Mouse (Mus musculus): ENCODE results near the gene Gimd1.

Gene Gimd1

GRCm38 (mm10) chr3:132629601-132630239 lies at the start of gene Gimd1:
Gene Gimd1, plus strand, starts transcription at chr3:132629820.
- DNase-seq: no peak

GRCm38 (mm10) chr3:132581198-132581597 lies 48.4 kb upstream of the Gimd1 start:
- DNase-seq: no peak

- no peak for DNase-seq
Measured at GRCm38 (mm10) chr3:132582339-132582738, 47.3 kb upstream of the Gimd1 start.

GRCm38 (mm10) chr3:132585122-132585972 lies 44.3 kb upstream of the Gimd1 start:
- DNase-seq: no peak

GRCm38 (mm10) chr3:132588146-132588545 lies 41.5 kb upstream of the Gimd1 start:
- DNase-seq: no peak

DNA sequence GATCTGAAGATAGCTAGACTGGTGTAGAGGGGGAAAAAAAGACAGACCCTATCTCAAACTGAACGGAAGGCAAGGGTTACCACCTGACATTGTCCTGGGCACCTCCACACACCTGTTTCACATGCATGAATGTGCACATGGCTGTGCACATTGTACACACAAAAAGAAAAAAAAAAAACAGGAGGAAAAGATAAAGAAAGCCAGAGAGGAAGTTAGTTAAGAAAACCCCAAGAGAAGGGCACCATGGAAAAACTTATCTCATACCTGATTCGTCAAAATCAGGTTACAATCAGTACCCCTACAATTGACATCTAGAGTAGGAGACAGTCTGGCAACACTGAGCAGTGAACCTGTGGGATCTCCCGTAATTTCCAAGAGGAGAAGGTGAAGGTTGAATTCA lies 39.6 kb upstream of the Gimd1 start:
- DNase-seq: no peak

DNA sequence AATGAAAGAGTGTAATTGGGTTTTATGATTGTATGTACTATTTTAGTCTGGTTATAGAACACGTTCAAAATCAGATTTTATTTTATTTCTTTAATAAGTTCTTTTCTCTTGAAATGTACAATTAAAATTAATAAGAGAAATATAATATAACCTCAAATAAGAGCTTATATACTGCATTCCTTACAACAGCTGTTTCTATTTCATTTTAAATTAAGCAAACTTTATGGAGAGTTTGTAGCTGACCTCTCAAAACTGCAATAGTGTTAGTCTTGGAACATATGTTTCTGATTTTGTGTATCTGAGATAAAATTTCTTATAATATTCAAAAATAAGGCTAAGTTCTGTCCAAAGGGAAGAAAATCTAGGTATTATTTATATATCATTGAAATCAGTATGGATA lies 39.0 kb upstream of the Gimd1 start:
- DNase-seq: no peak

DNA sequence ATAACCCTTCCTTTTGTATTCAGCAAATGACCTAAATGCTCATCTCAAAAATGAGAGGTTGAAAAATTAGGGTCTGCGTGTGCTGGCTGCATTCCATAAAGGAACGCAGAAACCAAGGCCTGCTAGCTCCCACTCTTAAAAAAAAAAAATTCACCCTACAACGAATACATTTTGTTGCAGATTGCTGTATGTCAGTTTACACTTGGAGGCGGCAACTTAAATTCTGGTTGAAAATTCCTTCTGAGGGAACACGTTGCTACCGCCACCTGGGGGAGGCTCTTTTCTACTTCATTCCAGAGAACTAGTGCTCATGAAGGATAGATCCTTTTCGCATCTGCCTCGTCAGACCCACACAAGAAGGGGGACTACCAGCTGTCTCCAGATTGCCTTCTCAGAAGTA lies 879 bp upstream of the Gimd1 start:
- DNase-seq: no peak

GRCm38 (mm10) chr3:132633261-132633660 lies 3.6 kb downstream of the Gimd1 start:
- no peak for DNase-seq

DNA sequence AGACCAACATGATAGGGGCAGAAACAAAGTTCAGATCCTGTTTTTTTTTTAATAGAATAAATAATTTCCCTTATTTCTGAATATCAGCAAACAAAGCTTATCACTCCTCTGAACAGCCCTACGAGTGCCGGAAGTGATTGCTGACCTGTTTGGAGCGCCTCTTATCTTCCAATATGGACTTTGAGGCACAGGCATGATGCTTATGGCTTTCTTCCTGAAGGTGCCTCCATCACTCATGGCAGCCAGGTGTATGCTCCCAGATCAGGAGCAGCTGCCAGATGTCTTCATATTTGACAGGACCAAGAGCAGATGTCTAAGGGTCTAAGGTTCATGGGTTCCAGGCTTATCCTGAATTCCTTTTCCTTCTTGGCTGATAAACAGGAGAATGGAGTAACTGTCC lies 7.5 kb downstream of the Gimd1 start:
- no peak for DNase-seq

DNA sequence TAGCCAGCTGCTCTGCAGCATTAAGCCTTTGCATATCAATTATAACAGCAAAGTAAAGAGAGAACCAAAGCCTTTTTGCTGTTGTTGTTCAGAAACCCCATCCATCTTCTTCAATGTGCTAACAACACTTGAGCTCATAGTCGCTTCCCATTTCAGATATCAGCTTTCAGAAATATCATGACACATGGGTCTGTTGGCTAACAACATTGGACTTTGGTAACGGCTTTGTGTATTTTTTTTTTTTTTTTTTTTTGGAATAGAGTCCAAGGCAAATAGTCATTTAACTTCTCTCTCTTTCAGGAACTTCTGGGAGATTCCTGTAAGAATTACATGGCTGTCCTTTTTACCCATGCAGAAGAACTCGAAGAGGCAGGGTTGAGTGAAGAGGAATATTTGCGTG lies 14.5 kb downstream of the Gimd1 start:
- DNase-seq: no peak

DNA sequence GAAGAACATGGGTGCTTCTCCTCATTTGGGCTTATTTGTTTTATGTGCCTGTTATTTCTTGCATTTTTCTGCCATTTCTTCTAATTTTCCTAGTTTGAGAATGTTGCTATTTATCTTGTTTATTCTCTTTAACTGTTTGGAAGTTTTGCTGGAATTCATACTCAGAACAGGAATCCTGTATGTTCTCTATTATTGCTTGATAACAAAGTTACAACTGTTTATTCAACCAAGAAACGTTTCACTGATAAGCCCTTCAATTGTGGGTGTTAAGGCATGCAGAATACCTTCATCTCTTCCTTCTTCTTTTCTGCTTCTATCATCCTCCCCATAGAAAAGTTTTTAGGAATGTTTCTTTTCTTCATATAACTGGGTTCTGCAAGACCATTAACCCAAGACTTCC lies 17.2 kb downstream of the Gimd1 start:
- no peak for DNase-seq

DNA sequence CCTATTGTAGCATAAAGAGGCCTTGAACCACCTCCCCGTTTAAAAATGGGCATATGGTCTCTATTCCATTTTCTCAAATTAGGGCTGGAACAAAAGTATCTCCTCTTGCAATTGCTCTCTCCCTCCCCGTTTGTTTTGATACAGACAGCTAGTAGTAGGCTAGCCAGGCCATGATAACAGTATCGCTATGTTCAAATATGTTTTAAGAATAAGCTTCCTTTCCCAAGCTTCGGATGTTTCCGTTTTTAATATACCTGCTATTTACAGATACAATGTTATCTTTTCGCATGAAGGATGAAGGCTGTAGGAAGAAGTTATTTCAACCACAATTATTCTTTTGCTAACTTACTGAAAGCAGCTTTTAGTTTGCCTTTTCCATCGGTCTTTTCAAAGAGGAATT lies 19.7 kb downstream of the Gimd1 start:
- DNase-seq: no peak

DNA sequence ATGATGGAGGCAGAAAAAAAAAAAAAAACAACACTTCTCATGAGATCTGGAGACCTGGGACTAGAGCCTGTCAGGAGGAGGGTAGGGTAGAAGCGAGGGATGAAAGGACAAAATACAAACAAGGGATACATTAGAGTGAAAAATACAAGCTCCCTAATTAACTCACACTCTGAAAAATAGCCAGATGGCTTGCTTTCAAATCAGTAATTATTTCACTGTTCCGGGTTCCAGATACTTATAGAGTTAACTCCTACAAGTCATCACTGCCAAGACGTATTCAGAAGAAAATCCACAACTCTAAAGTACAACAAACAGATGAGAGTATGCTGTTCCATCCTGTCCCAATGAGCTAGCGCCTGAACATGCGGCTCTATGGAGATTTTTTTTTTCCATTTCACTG lies 20.6 kb downstream of the Gimd1 start:
- no peak for DNase-seq

DNA sequence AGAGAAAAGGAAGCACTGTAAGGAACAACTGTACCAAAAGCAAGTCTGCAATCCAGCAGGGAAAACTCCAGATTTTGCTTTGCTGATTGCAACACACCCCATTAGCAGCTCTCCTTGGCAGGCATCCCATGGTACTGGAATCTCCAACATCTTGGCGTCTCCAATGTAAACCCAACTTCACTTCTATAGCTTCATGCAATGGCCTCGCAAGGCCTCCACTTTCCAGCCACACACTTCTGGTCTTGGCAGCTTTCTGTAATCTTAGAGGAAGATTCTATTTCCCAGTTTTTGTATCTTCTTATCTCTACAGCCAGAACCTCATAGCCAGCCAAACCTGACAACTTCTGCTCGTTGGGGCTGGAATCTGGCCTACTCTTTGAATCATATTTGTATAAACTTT lies 22.2 kb downstream of the Gimd1 start:
- DNase-seq: no peak

DNA sequence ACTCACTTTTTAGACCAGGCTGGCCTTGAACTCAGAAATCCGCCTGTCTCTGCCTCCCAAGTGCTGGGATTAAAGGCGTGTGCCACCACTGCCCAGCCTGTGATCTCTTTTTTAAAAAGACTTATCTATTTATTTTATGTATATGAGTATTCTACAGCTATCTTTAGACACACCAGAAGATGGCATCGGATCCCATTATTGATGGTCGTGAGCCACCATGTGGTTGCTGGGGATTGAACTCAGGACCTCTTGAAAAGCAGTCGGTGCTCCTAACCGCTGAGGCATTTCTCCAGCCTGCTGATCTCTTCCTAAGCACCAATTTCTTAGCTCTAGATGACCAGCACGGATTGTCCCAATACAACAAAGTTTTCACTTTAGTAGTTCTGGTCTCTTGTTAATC lies 24.3 kb downstream of the Gimd1 start:
- DNase-seq: no peak

GRCm38 (mm10) chr3:132655955-132656354 lies 26.3 kb downstream of the Gimd1 start:
- no peak for DNase-seq

- no peak for DNase-seq
Measured at GRCm38 (mm10) chr3:132677494-132677893, 47.9 kb downstream of the Gimd1 start.

DNA sequence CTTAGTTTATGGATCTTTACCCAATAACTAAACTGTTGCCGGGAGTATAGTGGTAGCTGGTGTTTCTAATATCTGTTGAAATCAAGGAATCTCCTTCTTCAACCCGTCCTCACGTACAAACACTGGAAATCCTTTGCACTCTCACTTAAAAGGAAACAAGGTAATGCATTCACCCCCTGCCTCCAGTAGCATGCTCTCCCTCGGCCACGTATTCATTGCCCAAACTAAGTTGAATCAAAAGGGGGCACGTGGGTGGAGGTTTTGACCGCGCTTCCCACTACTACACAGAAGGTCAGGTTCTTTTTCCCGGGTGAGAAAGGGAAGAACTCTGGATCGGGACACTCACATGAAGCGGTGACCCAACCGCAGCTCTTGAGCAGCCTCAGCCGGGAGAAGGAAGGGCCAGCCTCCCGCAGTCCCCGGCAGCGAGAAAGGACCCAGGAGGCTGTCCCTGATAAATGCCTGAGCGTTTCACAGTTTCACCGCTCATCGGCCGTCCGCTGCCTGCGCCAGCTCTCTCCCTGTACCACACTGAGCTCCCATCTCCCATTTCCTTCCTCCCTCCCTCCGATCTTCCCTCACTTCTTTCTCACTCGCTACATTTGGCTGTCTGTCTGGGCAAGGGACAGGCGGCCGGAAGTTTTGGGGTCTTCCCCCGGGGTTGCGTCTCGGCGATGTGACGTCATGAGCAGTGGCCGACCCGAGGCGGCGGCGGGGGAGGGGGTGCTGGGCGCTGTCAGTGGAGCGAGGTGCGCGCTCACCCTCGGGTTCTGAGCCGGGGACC lies 54.0 kb downstream of the Gimd1 start, which contains the start of gene Tbck:
Tbck (plus strand) TSS at position 698 of the 784 bp plus-strand sequence.
- DNase-seq: peak; percentile 93

- no peak for DNase-seq
Measured at GRCm38 (mm10) chr3:132684231-132684928, 54.8 kb downstream of the Gimd1 start, which contains the start of gene Aimp1. Gene Aimp1, minus strand, starts transcription at chr3:132684370.
